Mouse (Mus musculus) lung, embryonic 16.5 days (tissue): ENCODE results near the gene Zfp964. TPM values are rescaled to one million over a fixed set of nuclear protein-coding genes. Genes with fewer than 3 reads are reported as not detected.
"Not testable (repeated sequence)": the region's sequence is repeated elsewhere in the genome, so short reads cannot be mapped to it uniquely, and the experiment has no call there.

Experiments
- ATAC-seq: fragments of 200-750 bp; cut with Nextera tagmentation; 2 replicates; pipeline ENCODE4 v1.8.0; 2017; ENCODE audit warnings: low read depth, mild to moderate bottlenecking, moderate library complexity
- H3K27ac ChIP-seq: fragments of 300-500 bp; sonication (generic); 2 replicates; pipeline ENCODE4 v1.5.1; 2014; ENCODE audit warnings: mild to moderate bottlenecking, control low read depth, low read length
- H3K27me3 ChIP-seq: fragments of 300-500 bp; sonication (generic); 2 replicates; pipeline ENCODE4 v1.6.1; 2014; ENCODE audit warnings: low read depth, low read length, mixed read lengths; ENCODE audit not compliant: control insufficient read depth, insufficient read depth
- H3K36me3 ChIP-seq: fragments of 300-500 bp; sonication (generic); 2 replicates; pipeline ENCODE4 v1.6.1; 2014; ENCODE audit warnings: low read length; ENCODE audit not compliant: control insufficient read depth, insufficient read depth
- H3K4me1 ChIP-seq: fragments of 300-500 bp; sonication (generic); replicated peaks from 2 replicates; pipeline ENCODE4 v1.6.1; 2014; ENCODE audit warnings: low read length, mixed read lengths; ENCODE audit not compliant: control insufficient read depth, insufficient read depth
- H3K4me2 ChIP-seq: fragments of 300-500 bp; sonication (generic); 2 replicates; pipeline ENCODE4 v1.6.1; 2014; ENCODE audit warnings: low read depth, low read length, control low read depth
- H3K4me3 ChIP-seq: fragments of 300-500 bp; sonication (generic); 2 replicates; pipeline ENCODE4 v1.5.1; 2014; ENCODE audit warnings: mild to moderate bottlenecking, low read length, control low read depth
- H3K9ac ChIP-seq: fragments of 300-500 bp; sonication (generic); 2 replicates; pipeline ENCODE4 v1.6.1; 2014; ENCODE audit warnings: low read length, control low read depth
- H3K9me3 ChIP-seq: fragments of 300-500 bp; sonication (generic); 2 replicates; pipeline ENCODE4 v1.6.1; 2016; ENCODE audit warnings: low read length; ENCODE audit not compliant: control insufficient read depth
- WGBS: fragments of 180-500 bp; shearing (Covaris S2); extraction: QIAGEN DNeasy Blood & Tissue Kit; methylation state at CpG from one replicate; pipeline ENCODE4 v1.1.7; 2014; 5-methylcytosine and 5-hydroxymethylcytosine counted together
- polyA plus RNA-seq: library from polyadenylated mRNA; unstranded; fragments of >200 nt; fragmentation: Nextera tagmentation; extraction: Ambion mirVana; gene quantifications from 2 replicates; pipeline ENCODE4 v1.2.1, GENCODE M21; 2015

Zfp964 gene
- polyA plus RNA-seq, result 1.5 and 2.3 TPM in 2 replicates

DNA sequence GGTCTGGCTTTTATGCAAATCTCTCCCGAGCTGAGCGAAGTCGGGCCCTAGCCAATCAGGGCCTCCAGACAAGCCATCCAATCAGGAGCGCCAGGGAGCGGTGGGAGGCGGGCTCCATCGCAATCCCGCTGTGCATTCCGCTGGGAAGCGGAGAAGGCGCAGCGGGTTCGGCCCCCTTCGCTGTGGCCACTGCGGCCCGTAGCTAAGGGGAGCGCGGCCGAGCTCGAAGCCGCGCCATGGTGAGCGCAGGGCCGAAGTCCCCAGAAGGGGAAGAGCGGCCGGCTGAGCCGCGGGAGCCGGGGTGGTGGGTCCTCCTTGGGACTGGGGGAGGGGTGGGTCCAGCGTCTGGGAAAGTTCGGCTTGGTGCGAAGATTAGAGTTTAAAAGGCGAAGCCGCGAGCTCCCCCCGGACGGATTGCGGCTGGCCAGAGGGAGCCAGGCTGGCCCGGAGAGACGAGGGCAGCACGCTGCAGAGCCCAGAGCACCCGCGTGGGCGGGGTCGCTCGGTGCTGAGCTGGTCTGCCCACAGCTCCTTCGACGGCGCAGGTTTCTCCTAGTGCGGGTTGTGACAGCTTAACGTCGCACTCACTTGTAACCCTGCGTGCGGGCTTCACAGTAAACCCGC lies at the start of gene Zfp964:
TSS of gene Zfp964 (plus strand) at position 122 of the 624 bp plus-strand sequence.
- H3K4me1 ChIP-seq, result no peaks in the 10 kb centered on the region; the same call in 1 of the 2 replicates
- WGBS, result under 1% methylated on average over 55 of the region's 55 CpGs
- peak within 1 kb of the TSS; percentile 86 for H3K9ac ChIP-seq
- no peaks in the 10 kb centered on the region for H3K9me3 ChIP-seq
- peak within 1 kb of the TSS; percentile 85 for H3K4me2 ChIP-seq
- ATAC-seq, result peak; percentile 100
- no peaks in the 10 kb centered on the region for H3K27me3 ChIP-seq
- no peaks in the 10 kb centered on the region for H3K36me3 ChIP-seq
- H3K4me3 ChIP-seq, result peak within 1 kb of the TSS; percentile 68
- H3K27ac ChIP-seq, result peak within 1 kb of the TSS; percentile 89

DNA sequence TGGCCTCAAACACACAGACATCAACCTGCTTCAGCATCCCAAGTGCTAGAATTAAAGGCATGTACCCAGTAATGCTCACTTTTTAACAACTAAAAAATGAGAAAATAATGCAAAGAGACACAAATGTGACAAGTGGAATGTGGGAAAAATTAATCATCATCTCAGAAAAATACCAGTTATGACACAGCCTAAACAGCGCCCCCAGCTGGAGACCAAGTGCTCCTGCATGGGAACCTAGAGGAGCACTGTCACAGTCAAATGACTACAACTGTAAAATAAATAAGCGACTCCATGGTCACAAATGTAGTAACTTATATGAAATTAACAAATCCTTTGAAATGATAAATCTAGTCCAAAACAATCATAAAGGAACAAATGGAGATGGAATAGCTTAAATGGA lies 39.6 kb upstream of the Zfp964 start:
- H3K4me2 ChIP-seq, result no peak overlapping the region
- peaks cover 29% of the 10 kb centered on the region for H3K36me3 ChIP-seq
- no peaks in the 10 kb centered on the region for H3K4me1 ChIP-seq
- no peak overlapping the region for H3K27ac ChIP-seq
- no peak overlapping the region for H3K4me3 ChIP-seq
- no peaks in the 10 kb centered on the region for H3K27me3 ChIP-seq
- no peak for ATAC-seq
- 50% methylated on average over 2 of the region's 2 CpGs for WGBS
- H3K9ac ChIP-seq, result no peak overlapping the region
- H3K9me3 ChIP-seq, result no peaks in the 10 kb centered on the region

- no peak overlapping the region for H3K4me2 ChIP-seq
- H3K4me3 ChIP-seq, result no peak overlapping the region
- ATAC-seq, result no peak
- peaks cover 7% of the 10 kb centered on the region for H3K36me3 ChIP-seq
- H3K9ac ChIP-seq, result no peak overlapping the region
- H3K27me3 ChIP-seq, result no peaks in the 10 kb centered on the region
- no peaks in the 10 kb centered on the region for H3K9me3 ChIP-seq
- 80% methylated on average over 1 of the region's 1 CpGs for WGBS
- no peak overlapping the region for H3K27ac ChIP-seq
- no peaks in the 10 kb centered on the region for H3K4me1 ChIP-seq
Observed at GRCm38 (mm10) chr8:69618078-69618477, 36.2 kb upstream of the Zfp964 start.

GRCm38 (mm10) chr8:69625095-69625789 lies 29.0 kb upstream of the Zfp964 start, which contains the start of gene Zfp868:
Gene Zfp868 (minus strand): TSS chr8:69625548.
- peak within 1 kb of the TSS; percentile 98 for H3K9ac ChIP-seq
- peak; percentile 99 for ATAC-seq
- H3K27me3 ChIP-seq, result no peaks in the 10 kb centered on the region

GRCm38 (mm10) chr8:69653808-69654357 lies 396 bp upstream of the Zfp964 start:
- no peak for ATAC-seq
- H3K4me2 ChIP-seq, result peak overlapping the region; percentile 85
- no peaks in the 10 kb centered on the region for H3K9me3 ChIP-seq
- H3K9ac ChIP-seq, result peak overlapping the region; percentile 45; the same call in 1 of the 2 replicates
- H3K4me3 ChIP-seq, result peak overlapping the region; percentile 68
- H3K36me3 ChIP-seq, result no peaks in the 10 kb centered on the region
- no peak overlapping the region for H3K27ac ChIP-seq
- WGBS, result 44% methylated on average over 10 of the region's 10 CpGs
- H3K27me3 ChIP-seq, result no peaks in the 10 kb centered on the region
- no peaks in the 10 kb centered on the region; the same call in 1 of the 2 replicates for H3K4me1 ChIP-seq

More at GRCm38 (mm10) chr8:69625095-69625789, 29.0 kb upstream of the Zfp964 start, which contains the start of gene Zfp868:
- no peaks in the 10 kb centered on the region for H3K36me3 ChIP-seq
- no peaks in the 10 kb centered on the region for H3K9me3 ChIP-seq
- H3K4me2 ChIP-seq, result peak within 1 kb of the TSS; percentile 81
- WGBS, result under 1% methylated on average over 33 of the region's 41 CpGs
- H3K4me1 ChIP-seq, result peaks cover 2% of the 10 kb centered on the region; the same call in 1 of the 2 replicates
- H3K27ac ChIP-seq, result peak within 1 kb of the TSS; percentile 98
- peak within 1 kb of the TSS; percentile 89 for H3K4me3 ChIP-seq

GRCm38 (mm10) chr8:69661294-69661693 lies 7.0 kb downstream of the Zfp964 start:
- ATAC-seq, result no peak
- Histone ChIP-seq H3K27me3 (no peaks in the 10 kb centered on the region), H3K4me3 (no peak overlapping the region), H3K36me3 (peaks cover 9% of the 10 kb centered on the region), H3K4me1 (no peaks in the 10 kb centered on the region), H3K27ac (no peak overlapping the region), H3K9me3 (peaks cover 4% of the 10 kb centered on the region; the same call in 1 of the 2 replicates), H3K4me2 (no peak overlapping the region), H3K9ac (no peak overlapping the region)

DNA sequence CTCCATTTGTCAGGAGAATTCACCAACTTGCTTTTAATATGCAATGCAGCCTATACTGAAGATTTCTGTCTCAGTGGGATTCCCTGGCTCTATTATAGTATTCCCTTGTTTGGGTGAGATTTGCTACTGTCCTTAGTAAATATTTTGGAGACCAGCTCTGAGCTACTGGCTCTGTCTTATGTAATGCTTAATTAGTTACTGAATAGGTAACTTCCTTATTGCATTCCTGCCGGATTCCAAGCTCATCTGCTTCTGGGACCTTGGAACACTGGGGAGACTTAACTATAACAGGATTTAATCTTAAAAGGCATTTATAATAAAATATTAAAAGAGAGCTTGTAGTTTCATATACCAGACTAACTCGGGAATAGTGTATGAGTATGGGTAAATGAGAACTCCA lies 10.8 kb downstream of the Zfp964 start:
- 77% methylated on average over 2 of the region's 2 CpGs for WGBS
- not testable (repeated sequence) for H3K4me1 ChIP-seq, ATAC-seq, H3K27ac ChIP-seq, H3K27me3 ChIP-seq, H3K4me2 ChIP-seq, H3K36me3 ChIP-seq, H3K9ac ChIP-seq, H3K9me3 ChIP-seq, H3K4me3 ChIP-seq

- no peak overlapping the region for H3K4me3 ChIP-seq
- peaks cover 3% of the 10 kb centered on the region; the same call in 1 of the 2 replicates for H3K9me3 ChIP-seq
- H3K9ac ChIP-seq, result no peak overlapping the region
- H3K27me3 ChIP-seq, result no peaks in the 10 kb centered on the region
- H3K36me3 ChIP-seq, result peaks cover 42% of the 10 kb centered on the region
- no peak overlapping the region for H3K27ac ChIP-seq
- ATAC-seq, result no peak
- WGBS, result 73% methylated on average over 6 of the region's 6 CpGs
- no peak overlapping the region for H3K4me2 ChIP-seq
- no peaks in the 10 kb centered on the region for H3K4me1 ChIP-seq
Observed at GRCm38 (mm10) chr8:69701810-69702209, 47.5 kb downstream of the Zfp964 start.

GRCm38 (mm10) chr8:69710624-69711023 lies 56.3 kb downstream of the Zfp964 start, which contains the start of gene Zfp869:
Gene Zfp869 (minus strand): TSS chr8:69710724.
- H3K4me3 ChIP-seq, H3K4me2 ChIP-seq, H3K9ac ChIP-seq, H3K27ac ChIP-seq, H3K27me3 ChIP-seq, H3K4me1 ChIP-seq, H3K9me3 ChIP-seq, ATAC-seq: not testable (repeated sequence)
- H3K36me3 ChIP-seq, result peaks cover 45% of the 10 kb centered on the region
- 96% methylated on average over 10 of the region's 10 CpGs for WGBS
